ENCODE assay signal across 21 mouse cellular contexts in the genomic region with DNA sequence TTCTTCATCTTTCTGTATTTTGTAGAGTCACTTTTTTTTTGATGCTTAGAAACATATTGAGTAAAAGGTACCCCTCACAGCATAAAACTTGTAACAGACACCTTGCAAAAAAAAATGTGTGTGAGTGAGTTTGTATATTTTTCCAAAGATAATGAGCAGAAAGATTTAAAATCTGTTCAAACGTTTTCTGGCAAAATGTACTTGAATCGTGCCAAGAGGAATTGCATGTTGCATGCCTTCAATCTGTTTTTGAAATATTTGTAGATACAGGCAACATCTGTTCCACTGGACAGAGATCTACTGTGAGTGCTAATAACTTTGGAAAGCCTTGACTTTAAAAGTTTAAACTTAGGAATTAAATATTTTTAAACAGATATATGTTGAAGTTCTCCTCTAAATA.
"Had no signal": no experiment of that assay in that cellular context is flagged by ENCODE, and none has a peak within 500 bp of the region (broad histone marks: within the 10 kb centered on the region; RNA-seq: fewer than 3 reads in every experiment).

No protein-coding gene starts in this region.

- H3K9me3 ChIP-seq: megakaryocyte, embryonic 14.5 days; midbrain, embryonic 10.5 days; midbrain, embryonic 13.5 days; neural tube, embryonic 13.5 days; stomach, embryonic 15.5 days had no signal

- H3K4me1 ChIP-seq: megakaryocyte, embryonic 14.5 days; midbrain, embryonic 10.5 days; midbrain, embryonic 13.5 days; neural tube, embryonic 13.5 days; stomach, embryonic 15.5 days had no signal

- H3K36me3 ChIP-seq: midbrain, embryonic 10.5 days; midbrain, embryonic 13.5 days; neural tube, embryonic 13.5 days; stomach, embryonic 15.5 days had no signal

- H3K4me2 ChIP-seq: liver, embryonic 11.5 days; midbrain, embryonic 13.5 days; neural tube, embryonic 13.5 days; stomach, embryonic 15.5 days had no signal

- H3K27me3 ChIP-seq: megakaryocyte, embryonic 14.5 days; midbrain, embryonic 13.5 days; neural tube, embryonic 13.5 days; stomach, embryonic 15.5 days had no signal

- H3K27ac ChIP-seq: kidney, postnatal 0 days; left cerebral cortex, adult 2 months; liver, embryonic 14.5 days; midbrain, embryonic 10.5 days; midbrain, embryonic 13.5 days; neural tube, embryonic 13.5 days; stomach, embryonic 15.5 days had no signal

- H3K4me3 ChIP-seq: left cerebral cortex, adult 2 months; megakaryocyte, embryonic 14.5 days; midbrain, embryonic 10.5 days; midbrain, embryonic 13.5 days; myocyte; neural tube, embryonic 13.5 days; stomach, embryonic 15.5 days had no signal

- H3K9ac ChIP-seq: liver, embryonic 14.5 days; liver, postnatal 0 days; midbrain, embryonic 13.5 days; neural tube, embryonic 13.5 days; stomach, embryonic 15.5 days had no signal

- ATAC-seq: intestine, postnatal 0 days; liver, postnatal 0 days; midbrain, embryonic 13.5 days; midbrain, embryonic 16.5 days had no signal

- DNase-seq: kidney, adult 2 months; kidney, postnatal 25 days; layer of hippocampus, postnatal 36 days; liver, postnatal 0 days; lung, postnatal 36 days; retina, postnatal 1 day; right cerebral cortex, postnatal 25 days; spleen, adult 18-20 months; thymus, postnatal 25 days had no signal
